Mouse (Mus musculus): ENCODE measurements around the gene Ptprt. TPM values are rescaled to one million over a fixed set of nuclear protein-coding genes. Genes with fewer than 3 reads are reported as not detected.

Ptprt gene
- polyA plus RNA-seq, 1 experiment from 2014 or later = 0.77 TPM

DNA sequence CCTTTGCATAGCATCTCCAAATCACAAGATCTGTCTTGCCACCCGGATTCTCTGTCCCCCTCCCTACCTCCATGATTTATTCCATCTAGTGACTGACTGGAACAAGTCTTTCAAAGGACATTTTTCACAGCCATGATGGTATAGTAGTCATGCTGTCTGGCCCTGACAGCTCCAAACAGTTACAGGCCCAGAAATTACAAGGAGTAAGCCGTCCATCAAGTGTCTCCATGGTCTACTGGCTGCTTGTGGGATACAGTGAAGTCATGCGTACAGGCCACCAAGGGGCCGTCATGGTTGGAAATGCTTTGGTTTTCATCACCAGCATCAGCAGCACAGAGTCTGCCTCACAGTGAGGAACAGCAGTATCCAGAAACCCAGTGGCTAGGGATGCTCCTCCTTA is 156.1 kb downstream of the Ptprt start:
- H3K36me3 ChIP-seq (ENCODE audit: control insufficient read depth, insufficient read depth, low read length) = no peaks in the 10 kb centered on the region
- no peak for DNase-seq (ENCODE audit: low spot score, missing footprints)
- H3K9ac ChIP-seq (ENCODE audit: low read length) = no peak overlapping the region
- WGBS = 52% methylated on average over 4 of the region's 4 CpGs
- ATAC-seq (ENCODE audit: low FRiP score) = no peak
- no peaks in the 10 kb centered on the region for H3K9me3 ChIP-seq (ENCODE audit: control insufficient read depth, low read length)
- peaks cover 2% of the 10 kb centered on the region; the same call in 1 of the 2 replicates for H3K4me1 ChIP-seq (ENCODE audit: control insufficient read depth, insufficient read depth, low read length)
- no peak overlapping the region for H3K4me2 ChIP-seq
- H3K4me3 ChIP-seq (ENCODE audit: low read depth, low read length) = no peak overlapping the region
- H3K27ac ChIP-seq (ENCODE audit: low read depth, low read length) = no peak overlapping the region
- H3K27me3 ChIP-seq (ENCODE audit: control insufficient read depth, insufficient read depth, low read length) = no peaks in the 10 kb centered on the region

DNA sequence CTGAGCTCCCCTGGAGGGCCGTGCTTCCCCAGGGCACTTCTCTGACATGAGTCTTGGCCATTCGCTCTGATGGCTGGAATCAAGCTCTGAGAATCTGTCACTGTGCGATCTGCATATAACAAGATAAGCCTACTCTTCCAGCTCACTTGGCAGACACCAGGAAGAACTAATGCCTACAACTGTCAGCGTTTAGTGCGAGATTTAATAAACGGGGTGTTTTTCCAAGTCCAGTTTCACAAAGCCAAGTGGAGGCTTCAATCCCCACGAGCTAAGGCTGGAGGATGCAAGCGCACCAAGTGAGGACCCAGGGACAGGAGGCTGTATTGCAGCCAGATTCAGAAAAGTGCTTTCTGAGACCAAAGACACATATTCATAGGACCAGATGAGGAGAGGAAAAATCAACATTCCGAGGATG is 161.4 kb downstream of the Ptprt start:
- H3K27ac ChIP-seq (ENCODE audit: low read depth, low read length) = no peak overlapping the region
- no peaks in the 10 kb centered on the region for H3K36me3 ChIP-seq (ENCODE audit: control insufficient read depth, insufficient read depth, low read length)
- H3K9me3 ChIP-seq (ENCODE audit: control insufficient read depth, low read length) = no peaks in the 10 kb centered on the region
- no peaks in the 10 kb centered on the region for H3K27me3 ChIP-seq (ENCODE audit: control insufficient read depth, insufficient read depth, low read length)
- WGBS = 90% methylated on average over 9 of the region's 9 CpGs
- DNase-seq (ENCODE audit: low spot score, missing footprints) (no peak), ATAC-seq (ENCODE audit: low FRiP score) (no peak)
- H3K4me3 ChIP-seq (ENCODE audit: low read depth, low read length) = no peak overlapping the region
- no peak overlapping the region for H3K4me2 ChIP-seq
- H3K4me1 ChIP-seq (ENCODE audit: control insufficient read depth, insufficient read depth, low read length) = no peaks in the 10 kb centered on the region
- H3K9ac ChIP-seq (ENCODE audit: low read length) = no peak overlapping the region

DNA sequence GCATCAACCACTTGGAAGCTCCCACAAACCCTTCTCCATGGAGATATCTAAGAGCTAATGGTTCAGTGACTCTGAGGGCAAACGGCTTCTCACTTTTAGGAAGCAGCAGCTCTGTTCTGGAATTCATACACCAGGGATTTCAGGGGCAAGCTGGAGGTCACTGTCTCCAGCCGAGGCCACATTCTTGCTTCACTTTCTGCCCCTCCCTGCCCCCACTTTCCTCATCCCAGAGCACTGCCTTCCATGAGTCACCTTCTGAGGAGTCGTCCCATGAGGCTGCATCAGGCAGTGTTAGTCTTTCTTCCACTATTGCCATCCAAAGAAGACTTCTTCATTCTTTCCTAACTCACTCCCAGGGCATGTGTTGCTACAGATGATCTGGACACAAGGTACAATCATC is 162.8 kb downstream of the Ptprt start:
- WGBS = 68% methylated on average over 3 of the region's 3 CpGs

DNA sequence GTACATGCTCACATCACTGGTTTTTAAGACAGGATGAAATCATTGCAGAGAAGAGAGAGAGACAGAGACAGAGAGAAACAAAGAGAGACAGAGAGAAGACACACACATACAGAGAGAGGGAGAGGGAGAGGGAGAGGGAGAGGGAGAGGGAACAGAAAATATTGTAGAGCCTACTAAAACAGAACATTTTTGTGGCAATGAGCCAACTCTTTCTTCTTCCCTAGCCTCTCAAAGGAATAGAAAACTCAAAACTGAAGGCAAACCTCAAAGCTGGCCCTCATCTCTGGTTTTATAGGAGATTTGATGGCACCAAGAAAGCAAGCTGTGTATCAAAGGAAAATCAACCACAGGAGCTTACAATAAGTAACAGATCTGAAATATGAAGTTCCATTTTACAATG is 176.9 kb downstream of the Ptprt start:
- H3K27me3 ChIP-seq (ENCODE audit: control insufficient read depth, insufficient read depth, low read length) = no peaks in the 10 kb centered on the region
- H3K4me1 ChIP-seq (ENCODE audit: control insufficient read depth, insufficient read depth, low read length) = no peaks in the 10 kb centered on the region
- DNase-seq (ENCODE audit: low spot score, missing footprints) = no peak
- no peak overlapping the region for H3K27ac ChIP-seq (ENCODE audit: low read depth, low read length)
- no peak overlapping the region for H3K9ac ChIP-seq (ENCODE audit: low read length)
- no peaks in the 10 kb centered on the region for H3K9me3 ChIP-seq (ENCODE audit: control insufficient read depth, low read length)
- H3K4me3 ChIP-seq (ENCODE audit: low read depth, low read length) = no peak overlapping the region
- no peak overlapping the region for H3K4me2 ChIP-seq
- no peaks in the 10 kb centered on the region for H3K36me3 ChIP-seq (ENCODE audit: control insufficient read depth, insufficient read depth, low read length)
- no peak for ATAC-seq (ENCODE audit: low FRiP score)

More for the DNA sequence above, 162.8 kb downstream of the Ptprt start:
- Histone ChIP-seq H3K36me3 (ENCODE audit: control insufficient read depth, insufficient read depth, low read length) (no peaks in the 10 kb centered on the region), H3K4me3 (ENCODE audit: low read depth, low read length) (no peak overlapping the region), H3K27me3 (ENCODE audit: control insufficient read depth, insufficient read depth, low read length) (no peaks in the 10 kb centered on the region), H3K4me2 (no peak overlapping the region), H3K9me3 (ENCODE audit: control insufficient read depth, low read length) (no peaks in the 10 kb centered on the region), H3K9ac (ENCODE audit: low read length) (no peak overlapping the region), H3K4me1 (ENCODE audit: control insufficient read depth, insufficient read depth, low read length) (no peaks in the 10 kb centered on the region), H3K27ac (ENCODE audit: low read depth, low read length) (no peak overlapping the region)
- no peak for ATAC-seq (ENCODE audit: low FRiP score)
- no peak for DNase-seq (ENCODE audit: low spot score, missing footprints)

DNA sequence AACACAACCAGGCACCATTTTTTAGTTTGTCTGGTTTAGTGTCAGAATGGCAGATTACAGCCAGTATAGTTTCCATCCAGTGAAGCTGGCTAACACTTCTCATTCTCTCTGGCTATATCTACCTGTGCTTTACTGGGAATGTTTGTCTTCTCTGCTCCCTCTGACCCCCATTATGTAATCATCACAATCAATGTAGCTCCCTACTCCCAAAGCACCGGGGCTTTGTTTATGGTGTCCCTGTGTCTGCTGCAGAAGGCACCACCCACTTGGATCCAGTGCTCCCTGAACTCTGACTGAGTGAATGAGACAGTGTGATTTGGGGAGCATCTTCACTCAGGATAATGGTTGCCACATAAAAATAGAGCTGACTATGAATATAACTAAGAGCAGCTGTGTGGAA is 217.8 kb downstream of the Ptprt start:
- H3K27me3 ChIP-seq (ENCODE audit: control insufficient read depth, insufficient read depth, low read length) = no peaks in the 10 kb centered on the region
- H3K27ac ChIP-seq (ENCODE audit: low read depth, low read length) = no peak overlapping the region
- H3K4me1 ChIP-seq (ENCODE audit: control insufficient read depth, insufficient read depth, low read length) = no peaks in the 10 kb centered on the region
- H3K4me3 ChIP-seq (ENCODE audit: low read depth, low read length) = no peak overlapping the region
- H3K4me2 ChIP-seq = no peak overlapping the region
- WGBS = 75% methylated on average over 1 of the region's 1 CpGs
- H3K36me3 ChIP-seq (ENCODE audit: control insufficient read depth, insufficient read depth, low read length) = no peaks in the 10 kb centered on the region
- ATAC-seq (ENCODE audit: low FRiP score) = no peak
- DNase-seq (ENCODE audit: low spot score, missing footprints) = no peak
- no peak overlapping the region for H3K9ac ChIP-seq (ENCODE audit: low read length)
- H3K9me3 ChIP-seq (ENCODE audit: control insufficient read depth, low read length) = no peaks in the 10 kb centered on the region

DNA sequence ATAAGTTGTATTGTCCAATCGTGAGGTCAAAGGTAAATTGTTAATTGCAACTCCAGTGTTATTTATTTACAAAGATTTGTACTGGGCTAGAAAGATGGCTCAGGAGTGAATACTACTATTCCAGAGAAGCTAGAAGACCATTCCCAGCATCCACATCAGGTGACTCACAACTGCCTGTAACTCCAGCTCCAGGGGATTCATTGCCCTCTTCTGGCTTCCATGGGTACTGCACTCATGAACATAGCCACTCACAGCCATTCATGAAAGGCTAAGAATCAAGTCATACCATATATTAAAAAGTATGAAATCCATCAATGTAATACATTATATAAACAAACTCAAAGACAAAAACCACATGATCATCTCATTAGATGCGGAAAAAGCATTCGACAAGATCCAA is 224.3 kb downstream of the Ptprt start:
- Histone ChIP-seq H3K9me3 (ENCODE audit: control insufficient read depth, low read length) (no peaks in the 10 kb centered on the region; the same call in 1 of the 2 replicates), H3K27me3 (ENCODE audit: control insufficient read depth, insufficient read depth, low read length) (no peaks in the 10 kb centered on the region), H3K4me1 (ENCODE audit: control insufficient read depth, insufficient read depth, low read length) (no peaks in the 10 kb centered on the region), H3K27ac (ENCODE audit: low read depth, low read length) (no peak overlapping the region), H3K4me2 (no peak overlapping the region), H3K9ac (ENCODE audit: low read length) (no peak overlapping the region), H3K4me3 (ENCODE audit: low read depth, low read length) (no peak overlapping the region), H3K36me3 (ENCODE audit: control insufficient read depth, insufficient read depth, low read length) (no peaks in the 10 kb centered on the region)
- ATAC-seq (ENCODE audit: low FRiP score) (no peak), DNase-seq (ENCODE audit: low spot score, missing footprints) (no peak)
- 93% methylated on average over 3 of the region's 3 CpGs for WGBS

DNA sequence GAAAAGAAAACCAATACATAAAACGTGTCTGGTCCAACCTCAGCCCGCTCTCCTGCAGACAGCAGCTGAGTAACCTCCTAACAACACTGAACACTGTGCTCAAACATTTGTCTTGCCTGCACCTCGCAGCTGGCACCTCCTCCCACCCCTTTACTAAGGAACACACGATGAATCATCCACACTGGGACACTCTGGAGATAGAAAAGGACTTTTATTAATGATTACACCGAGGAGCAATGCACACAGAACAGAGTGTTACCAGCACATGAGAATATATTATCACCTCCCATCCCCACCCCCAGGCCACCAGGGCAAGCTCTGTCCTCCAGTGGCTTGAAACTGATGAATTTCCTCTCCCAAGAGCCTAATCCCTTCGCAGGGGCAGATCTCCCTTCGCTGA is 230.8 kb downstream of the Ptprt start:
- DNase-seq (ENCODE audit: low spot score, missing footprints) (no peak), ATAC-seq (ENCODE audit: low FRiP score) (no peak)
- no peak overlapping the region for H3K4me3 ChIP-seq (ENCODE audit: low read depth, low read length)
- no peak overlapping the region for H3K9ac ChIP-seq (ENCODE audit: low read length)
- no peak overlapping the region for H3K27ac ChIP-seq (ENCODE audit: low read depth, low read length)
- 87% methylated on average over 7 of the region's 7 CpGs for WGBS
- no peaks in the 10 kb centered on the region for H3K36me3 ChIP-seq (ENCODE audit: control insufficient read depth, insufficient read depth, low read length)
- no peak overlapping the region for H3K4me2 ChIP-seq
- no peaks in the 10 kb centered on the region for H3K4me1 ChIP-seq (ENCODE audit: control insufficient read depth, insufficient read depth, low read length)
- H3K9me3 ChIP-seq (ENCODE audit: control insufficient read depth, low read length) = no peaks in the 10 kb centered on the region
- no peaks in the 10 kb centered on the region for H3K27me3 ChIP-seq (ENCODE audit: control insufficient read depth, insufficient read depth, low read length)

DNA sequence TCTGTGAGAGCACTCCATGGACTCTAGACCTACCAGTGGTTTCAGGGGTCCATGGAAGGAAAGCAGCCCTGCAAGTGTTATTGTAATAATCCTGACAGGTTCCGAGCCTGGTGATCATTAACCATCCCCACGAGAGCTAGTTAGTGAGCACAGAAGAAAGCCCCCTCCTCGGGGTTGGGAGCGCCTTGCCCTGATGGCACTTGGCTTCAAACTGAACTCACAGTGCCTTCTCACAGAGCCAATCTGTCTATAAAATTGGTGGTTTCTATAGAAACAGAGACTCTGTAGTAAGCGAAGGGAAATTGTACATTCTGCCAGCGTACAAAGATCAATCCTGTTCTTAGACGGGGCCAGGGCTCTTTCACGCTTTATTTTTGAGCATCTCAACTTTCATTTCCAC is 234.8 kb downstream of the Ptprt start:
- Histone ChIP-seq H3K9ac (ENCODE audit: low read length) (no peak overlapping the region), H3K27me3 (ENCODE audit: control insufficient read depth, insufficient read depth, low read length) (no peaks in the 10 kb centered on the region), H3K4me3 (ENCODE audit: low read depth, low read length) (no peak overlapping the region), H3K27ac (ENCODE audit: low read depth, low read length) (no peak overlapping the region), H3K4me1 (ENCODE audit: control insufficient read depth, insufficient read depth, low read length) (no peaks in the 10 kb centered on the region), H3K36me3 (ENCODE audit: control insufficient read depth, insufficient read depth, low read length) (no peaks in the 10 kb centered on the region), H3K4me2 (no peak overlapping the region), H3K9me3 (ENCODE audit: control insufficient read depth, low read length) (no peaks in the 10 kb centered on the region)
- no peak for DNase-seq (ENCODE audit: low spot score, missing footprints)
- ATAC-seq (ENCODE audit: low FRiP score) = no peak
- 92% methylated on average over 8 of the region's 8 CpGs for WGBS

DNA sequence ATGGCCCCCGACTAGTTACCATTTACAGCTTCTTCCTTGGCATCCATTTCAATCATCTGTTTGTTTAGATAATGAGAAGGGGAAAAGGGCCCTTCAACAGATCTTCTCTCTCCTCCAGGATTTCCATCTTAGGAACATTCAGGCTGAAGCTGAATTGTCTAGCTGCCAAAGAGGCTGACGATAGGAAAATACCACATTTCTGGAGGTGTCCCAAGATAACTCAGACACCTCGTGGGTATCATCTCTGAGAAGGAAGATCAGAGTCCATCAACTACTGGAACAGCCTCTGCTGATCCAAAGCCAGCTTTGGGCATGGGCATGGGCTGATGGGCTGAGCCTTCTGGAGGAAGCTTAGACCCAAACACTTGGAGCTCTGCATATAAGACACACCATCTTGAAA is 242.8 kb downstream of the Ptprt start:
- Histone ChIP-seq H3K4me3 (ENCODE audit: low read depth, low read length) (no peak overlapping the region), H3K36me3 (ENCODE audit: control insufficient read depth, insufficient read depth, low read length) (no peaks in the 10 kb centered on the region), H3K27ac (ENCODE audit: low read depth, low read length) (no peak overlapping the region), H3K4me2 (no peak overlapping the region), H3K9me3 (ENCODE audit: control insufficient read depth, low read length) (no peaks in the 10 kb centered on the region), H3K4me1 (ENCODE audit: control insufficient read depth, insufficient read depth, low read length) (no peaks in the 10 kb centered on the region; the same call in 1 of the 2 replicates), H3K27me3 (ENCODE audit: control insufficient read depth, insufficient read depth, low read length) (no peaks in the 10 kb centered on the region), H3K9ac (ENCODE audit: low read length) (no peak overlapping the region)
- ATAC-seq (ENCODE audit: low FRiP score) (no peak), DNase-seq (ENCODE audit: low spot score, missing footprints) (no peak)
- WGBS = 75% methylated on average over 3 of the region's 3 CpGs

All from midbrain, embryonic 11.5 days (tissue).